Mouse (Mus musculus) adrenal gland, postnatal 14 days (tissue): Measurements from ENCODE around the gene Paxx. TPM values are rescaled to one million over a fixed set of nuclear protein-coding genes. Genes with fewer than 3 reads are reported as not detected.

Source experiments
- DNase-seq: peaks from one replicate; pipeline ENCODE4 v3.0.0; 2021; ENCODE audit warnings: mixed read lengths
- long read RNA-seq, 2 experiments: library from polyadenylated mRNA; stranded (forward); transcript quantifications; one replicate each; pipeline ENCODE4 v2.0.0; 2021
- total RNA-seq: library from RNA; stranded (reverse); gene quantifications from 2 replicates; pipeline ENCODE4 v1.2.3, GENCODE M21; 2021

The Paxx gene
- 36.2 and 42.6 TPM in 2 replicates for total RNA-seq
- long read RNA-seq, experiment 1, transcript Paxx-201 (7 exons, 981 nt): minor isoform, 6 of 27 reads
- long read RNA-seq, experiment 1, transcript Paxx-204 (6 exons, 917 nt): major isoform, 11 of 27 reads
- long read RNA-seq, experiment 1, partial matches to known transcripts: 4 of 27 reads
- long read RNA-seq, experiment 1, other reads (novel, unspliced or antisense): 6 of 27 reads
- long read RNA-seq, experiment 2, transcript Paxx-204 (6 exons, 917 nt): major isoform, 8 of 23 reads
- long read RNA-seq, experiment 2, partial matches to known transcripts: 1 of 23 reads
- long read RNA-seq, experiment 2, other reads (novel, unspliced or antisense): 11 of 23 reads

DNA sequence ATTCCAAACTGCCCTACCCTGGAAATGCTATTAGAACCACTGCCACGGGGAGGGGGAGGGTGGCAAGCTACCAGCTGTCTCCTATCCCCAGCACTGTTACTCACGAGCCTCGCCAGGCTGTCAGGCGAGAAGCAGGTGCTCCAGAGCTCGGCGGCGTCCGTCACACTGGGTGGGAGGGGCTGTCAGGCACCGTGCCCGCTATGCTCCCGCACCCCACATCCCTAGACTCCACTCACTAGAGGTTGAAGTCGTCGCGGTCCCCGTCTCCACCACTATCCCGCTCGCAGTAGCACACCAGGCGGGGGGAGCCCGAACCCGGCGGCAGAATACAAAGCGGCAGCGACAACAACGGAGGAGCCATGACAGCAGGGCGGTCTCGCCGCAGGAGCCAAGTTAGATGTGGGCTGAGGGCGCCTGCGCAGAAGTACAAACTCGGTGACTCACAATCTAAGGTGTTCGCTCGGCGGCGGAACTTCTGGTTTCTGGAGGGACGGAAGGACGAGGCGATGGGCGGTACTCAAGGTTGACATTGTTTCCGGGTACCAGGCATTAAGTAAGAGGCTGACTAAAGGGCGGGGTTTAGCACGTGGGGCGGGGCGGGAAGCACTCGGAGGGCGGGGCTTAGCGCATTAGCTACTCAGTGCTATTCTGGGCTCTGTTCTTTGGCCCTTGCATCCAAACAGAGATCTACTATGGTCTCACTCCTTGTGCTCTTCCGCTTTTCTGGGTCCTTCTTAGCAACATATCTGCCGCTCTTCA, at the start of gene Paxx:
Paxx (minus strand) TSS at position 544 of the 759 bp plus-strand sequence.
- peak; percentile 95 for DNase-seq

DNA sequence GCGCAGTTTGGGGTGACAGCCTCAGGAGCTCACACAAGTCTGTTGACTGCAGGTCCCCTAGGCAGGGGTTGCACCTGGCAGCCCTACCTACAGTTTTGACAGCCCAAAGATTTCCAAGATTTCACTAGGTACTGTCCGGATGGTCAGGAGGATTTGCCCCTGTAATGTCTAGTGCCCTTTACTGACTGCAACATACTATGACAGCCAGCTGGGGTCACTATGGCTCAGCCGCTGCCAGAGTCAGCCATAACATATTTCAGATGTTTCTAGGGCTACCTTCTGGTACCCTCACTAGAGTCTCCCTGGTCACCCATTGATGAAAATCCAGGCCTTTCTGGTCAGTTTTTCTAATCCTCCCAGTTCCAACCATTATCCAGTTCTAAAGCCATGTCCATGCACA, 49.0 kb upstream of the Paxx start:
- no peak for DNase-seq

DNA sequence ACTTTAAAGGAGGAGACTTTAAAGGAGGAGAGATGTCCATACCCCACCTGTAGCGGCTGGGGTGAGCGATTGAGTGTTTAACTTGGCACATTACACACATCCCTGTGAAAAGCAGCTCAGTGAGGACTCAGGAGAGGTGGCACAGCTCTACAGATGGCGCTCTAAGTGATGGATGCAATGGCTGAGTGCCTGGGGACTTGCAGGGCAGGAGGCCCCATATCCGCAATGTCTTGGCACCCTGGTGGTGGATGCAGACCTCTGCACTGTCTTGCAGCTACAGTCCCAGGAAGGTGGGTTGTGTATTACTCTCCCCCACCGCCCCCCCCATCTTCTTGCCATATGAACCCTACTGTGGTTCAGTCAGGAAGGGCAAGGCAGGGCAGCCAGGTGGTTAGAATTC, 46.1 kb upstream of the Paxx start:
- peak; percentile 54 for DNase-seq

DNA sequence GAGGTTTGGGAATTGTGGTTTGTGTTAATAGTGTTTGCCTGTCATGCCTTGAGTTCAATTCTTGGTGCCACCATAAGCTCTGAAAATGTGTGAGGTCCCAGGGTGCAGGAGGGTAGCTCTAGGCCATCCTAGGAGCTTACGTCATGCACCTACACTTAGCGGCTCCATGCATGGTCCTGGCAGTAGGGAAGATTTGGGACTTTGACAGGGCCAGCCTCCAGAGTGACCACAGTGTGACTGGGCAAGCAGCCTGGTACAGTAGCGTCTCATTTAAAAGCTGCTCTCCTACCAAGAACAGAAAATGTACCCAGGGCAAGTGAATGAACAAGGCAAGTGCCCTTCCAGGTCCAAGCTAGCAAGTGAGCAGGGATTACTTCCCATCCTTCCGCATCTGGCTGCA, 45.0 kb upstream of the Paxx start:
- DNase-seq: no peak

DNA sequence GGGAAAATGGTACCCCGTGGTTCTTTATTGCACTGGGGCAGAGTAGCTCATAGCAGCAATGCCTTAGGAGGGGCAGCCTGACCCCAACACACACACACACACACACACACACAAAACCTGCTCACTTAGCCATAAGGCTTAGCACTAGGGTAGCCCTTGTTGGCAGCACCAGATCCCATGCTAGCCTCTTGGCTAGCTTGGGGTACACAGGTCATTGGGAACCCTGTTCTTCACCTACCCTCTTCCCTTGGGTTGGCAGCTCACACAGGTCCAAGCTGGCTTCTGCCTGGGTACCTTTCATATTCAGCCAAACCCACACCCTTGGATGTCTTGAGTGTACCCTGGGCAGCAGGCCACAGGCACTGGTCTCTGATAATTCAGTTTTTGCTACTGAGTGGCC, 44.1 kb upstream of the Paxx start:
- no peak for DNase-seq

DNA sequence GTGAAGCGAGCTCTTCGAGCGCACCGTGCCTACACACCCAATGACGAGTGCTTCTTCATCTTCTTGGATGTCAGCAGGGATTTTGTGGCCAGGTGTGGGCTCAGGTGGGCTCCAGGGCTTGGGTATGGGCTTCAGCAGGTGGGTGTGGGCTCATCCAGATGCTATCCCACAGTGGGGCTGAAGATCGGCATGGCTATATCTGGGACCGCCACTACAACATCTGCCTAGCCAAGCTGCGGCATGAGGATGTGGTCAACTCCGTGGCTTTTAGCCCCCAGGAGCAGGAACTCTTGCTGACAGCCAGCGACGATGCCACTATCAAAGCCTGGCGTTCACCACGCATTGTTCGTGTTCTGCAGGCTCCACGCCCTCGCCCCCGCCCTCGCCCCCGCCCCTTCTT, 43.6 kb upstream of the Paxx start:
- DNase-seq: no peak

DNA sequence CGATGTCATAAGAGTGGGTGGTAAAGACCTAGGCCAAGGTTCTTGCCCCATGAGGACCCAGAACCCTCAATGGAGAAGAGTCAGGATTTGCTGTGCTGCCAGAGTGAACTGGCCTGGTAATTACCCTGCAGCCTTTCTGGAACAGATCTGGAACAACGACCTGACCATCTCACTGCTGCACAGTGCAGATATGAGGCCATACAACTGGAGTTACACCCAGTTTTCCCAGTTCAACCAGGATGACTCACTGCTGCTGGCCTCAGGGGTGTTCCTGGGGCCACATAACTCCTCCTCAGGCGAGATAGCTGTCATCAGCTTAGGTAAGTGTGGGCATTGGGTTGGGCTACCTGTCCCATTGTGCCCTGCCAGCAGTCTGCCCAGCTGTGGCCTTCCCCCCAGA, 41.8 kb upstream of the Paxx start:
- no peak for DNase-seq

DNA sequence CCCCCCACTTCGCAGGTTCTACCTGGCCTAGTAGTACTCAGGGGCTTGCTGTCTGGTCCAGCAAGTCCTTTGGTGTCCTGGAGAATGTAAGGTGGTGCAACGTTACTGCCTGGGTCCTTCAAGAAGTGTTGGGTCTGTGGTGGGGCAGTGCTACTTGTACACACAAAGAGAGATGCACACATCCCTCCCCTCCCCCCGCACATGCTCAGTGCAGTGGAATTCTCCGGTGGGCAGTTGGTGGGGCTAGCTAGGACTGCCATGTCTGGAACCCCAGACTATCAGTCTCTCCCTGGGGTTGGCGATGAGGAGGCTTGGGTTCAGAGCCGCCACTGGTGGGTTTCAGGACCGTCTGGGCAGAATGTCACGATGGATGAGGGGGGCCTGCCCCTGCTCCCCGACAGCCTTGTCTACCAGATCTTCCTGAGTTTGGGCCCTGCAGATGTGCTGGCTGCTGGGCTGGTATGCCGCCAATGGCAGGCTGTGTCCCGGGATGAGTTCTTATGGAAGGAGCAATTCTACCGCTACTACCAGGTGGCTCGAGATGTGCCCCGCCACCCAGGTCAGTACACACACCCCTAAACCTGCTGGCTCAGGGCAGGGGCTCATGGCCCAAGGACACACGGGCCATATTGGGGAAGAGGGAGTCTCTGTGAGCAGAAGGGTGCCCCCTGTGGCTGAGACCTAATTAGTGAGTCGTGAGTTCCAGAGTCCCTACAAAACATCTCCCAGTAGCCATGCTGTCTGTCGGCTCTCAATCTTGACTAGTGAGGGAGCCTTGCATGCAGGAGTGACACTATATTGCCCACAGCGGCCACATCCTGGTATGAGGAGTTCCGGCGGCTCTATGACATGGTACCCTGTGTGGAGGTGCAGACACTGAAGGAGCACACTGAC, 40.9 kb upstream of the Paxx start, which contains the start of gene C8g:
C8g (minus strand) TSS at position 127 of the 894 bp plus-strand sequence.
- peak; percentile 38 for DNase-seq

DNA sequence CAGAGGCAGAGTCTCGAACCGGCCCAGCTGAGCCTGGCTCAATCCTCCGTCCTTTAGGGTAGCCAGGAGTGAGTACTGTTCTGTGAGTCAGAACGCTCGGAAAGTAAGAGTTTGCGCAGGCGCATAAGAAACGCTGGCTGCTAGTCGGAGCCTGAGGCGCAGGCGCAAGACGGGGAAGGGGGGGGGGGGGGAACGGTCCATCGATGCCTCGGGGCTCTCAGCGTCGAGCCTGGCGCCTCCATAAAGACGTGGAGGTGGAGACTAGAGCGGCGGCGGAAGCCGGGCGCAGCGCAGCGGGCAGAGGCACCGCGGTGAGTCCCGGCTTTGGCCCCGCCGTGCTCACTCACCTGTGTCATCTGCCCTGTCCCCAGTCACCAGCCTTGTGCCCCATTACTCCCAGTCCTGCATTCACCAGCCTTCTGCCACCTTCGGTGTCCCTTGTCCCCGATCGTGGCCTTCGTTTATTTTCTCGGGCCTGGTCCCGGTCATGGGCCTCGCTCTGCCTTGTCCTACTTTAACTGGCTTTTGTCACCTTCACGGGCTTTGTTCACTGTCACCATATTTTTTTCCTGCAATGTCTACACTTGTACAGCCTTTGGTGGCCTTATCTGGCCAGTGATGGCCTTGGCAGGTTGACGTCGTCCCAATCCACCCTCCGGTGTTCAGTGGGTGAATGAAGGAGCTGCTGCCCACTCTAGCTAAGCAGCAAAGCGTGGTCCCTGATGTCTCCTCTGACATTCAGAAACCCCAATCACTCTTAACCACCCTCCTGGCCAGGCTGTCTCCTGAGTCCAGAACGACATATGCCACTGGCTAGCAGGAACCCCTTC, 39.9 kb upstream of the Paxx start, which contains the start of gene Fbxw5:
Fbxw5 (plus strand) TSS at position 175 of the 830 bp plus-strand sequence.
- DNase-seq: peak; percentile 93

DNA sequence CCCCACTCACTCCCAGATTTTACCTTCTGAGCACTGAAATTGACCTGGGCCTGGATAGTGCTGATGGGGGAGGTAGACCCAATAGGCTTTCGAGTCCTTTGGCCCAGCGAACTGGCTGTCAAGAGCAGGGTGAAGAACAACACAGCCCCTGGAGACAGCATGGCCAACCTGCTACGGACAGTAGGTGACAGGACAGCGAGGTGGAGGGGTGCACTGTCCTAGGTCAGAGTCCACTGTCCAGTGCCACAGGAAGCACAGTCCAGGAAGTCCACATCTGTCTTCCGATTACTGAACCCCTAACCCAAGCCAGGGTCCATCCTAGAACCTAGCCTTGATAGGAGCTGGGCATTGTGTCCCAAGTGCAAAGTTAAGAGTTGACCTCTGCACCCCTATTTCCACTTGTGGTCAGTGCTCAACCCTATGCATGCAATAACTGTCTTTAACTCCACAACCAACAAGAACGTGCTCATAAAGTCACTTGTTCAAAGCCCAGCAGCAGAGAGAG, 39.2 kb upstream of the Paxx start:
- DNase-seq: no peak

DNA sequence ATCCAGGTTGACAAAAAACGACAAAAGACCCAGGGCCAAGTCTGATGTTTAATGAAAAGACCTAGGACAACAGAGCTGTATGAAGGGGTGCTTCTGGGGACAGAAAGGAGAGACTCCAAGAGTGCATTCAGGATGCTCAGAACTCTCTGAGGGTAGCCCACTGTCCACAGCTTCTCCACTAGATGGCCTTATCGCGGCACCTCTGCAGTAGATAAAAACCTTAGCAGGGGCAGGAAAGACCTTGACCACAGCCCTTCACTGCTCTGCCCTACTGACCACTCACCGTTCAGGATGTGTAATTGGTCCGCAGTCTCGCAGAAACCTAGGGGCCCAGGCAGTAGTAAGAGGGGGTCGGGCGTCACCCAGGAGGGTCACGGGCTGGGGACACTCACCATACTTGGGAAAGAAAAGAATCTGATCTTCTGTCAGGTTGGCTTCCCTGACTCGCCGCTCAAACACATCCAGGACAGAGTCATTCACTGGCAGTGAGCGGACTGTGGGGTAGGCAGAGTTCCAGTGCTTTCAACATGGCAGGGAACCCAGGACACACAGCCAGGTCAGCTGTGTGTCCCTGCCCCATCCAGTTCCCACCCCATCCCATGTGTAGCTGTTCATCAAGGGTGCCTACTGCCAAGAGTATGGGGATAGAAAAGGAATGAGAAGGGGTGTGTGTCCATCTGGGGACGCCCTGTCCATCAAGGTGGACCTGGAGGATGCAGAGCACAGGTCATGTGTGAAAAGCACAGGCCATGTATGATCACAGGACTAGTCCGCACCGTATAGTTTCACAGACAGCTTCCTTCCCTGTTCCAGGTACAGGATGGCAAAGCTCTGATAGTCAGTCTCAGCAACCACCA, 38.0 kb upstream of the Paxx start:
- DNase-seq: peak; percentile 37

DNA sequence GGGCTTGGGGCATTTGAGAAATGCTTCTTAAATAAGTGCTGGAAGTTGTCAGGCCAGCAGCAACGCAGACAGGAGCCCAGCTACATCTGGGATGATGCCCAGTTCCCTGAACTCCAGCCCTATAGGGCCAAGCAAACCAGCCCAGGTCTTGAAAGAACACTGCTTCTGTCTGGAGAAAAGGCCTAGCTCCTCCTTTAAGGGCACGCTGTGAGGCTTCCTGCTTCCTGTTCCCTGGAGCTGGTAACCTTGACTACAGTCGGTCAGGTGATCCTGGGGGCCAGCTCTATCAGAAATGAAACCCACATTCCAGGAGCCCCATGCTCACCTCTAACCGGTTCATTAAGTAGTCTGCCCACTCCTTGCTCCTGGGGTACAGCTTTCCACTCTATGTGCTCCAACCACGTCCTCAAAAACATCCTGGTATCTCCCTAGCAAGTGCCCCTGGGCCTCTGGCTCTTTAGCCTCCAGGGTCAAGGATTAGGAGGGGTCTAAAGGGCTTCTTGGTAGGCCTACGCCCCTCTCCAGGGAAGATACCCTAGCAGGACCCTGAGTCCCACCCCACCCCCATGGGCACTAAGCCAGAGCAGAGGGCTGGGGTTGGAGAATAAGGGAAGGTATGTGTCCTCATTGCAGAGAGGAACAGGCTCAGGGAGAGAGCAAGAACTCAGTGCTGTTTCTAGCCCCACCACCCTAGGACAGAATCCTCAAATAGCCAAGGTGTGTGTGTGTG, 37.1 kb upstream of the Paxx start:
- DNase-seq: no peak

DNA sequence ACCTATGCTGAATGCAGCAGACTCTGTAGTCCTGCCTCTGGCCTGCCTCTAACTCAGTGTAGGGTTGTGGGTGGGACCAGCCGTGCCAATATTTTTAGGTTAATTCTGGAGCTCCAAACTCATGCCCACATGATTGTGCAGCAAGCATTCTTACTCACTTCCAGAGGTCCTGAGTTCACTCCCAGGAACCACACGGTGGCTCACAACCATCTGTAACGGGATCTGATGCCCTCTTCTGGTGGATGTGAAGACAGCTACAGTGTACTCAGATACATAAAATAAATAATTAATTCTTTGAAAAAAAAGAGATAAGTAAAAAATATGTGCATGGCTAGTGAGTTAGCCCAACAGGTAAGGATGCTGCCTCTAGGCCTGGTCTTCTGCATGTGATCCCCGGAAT, 35.6 kb upstream of the Paxx start:
- DNase-seq: no peak

DNA sequence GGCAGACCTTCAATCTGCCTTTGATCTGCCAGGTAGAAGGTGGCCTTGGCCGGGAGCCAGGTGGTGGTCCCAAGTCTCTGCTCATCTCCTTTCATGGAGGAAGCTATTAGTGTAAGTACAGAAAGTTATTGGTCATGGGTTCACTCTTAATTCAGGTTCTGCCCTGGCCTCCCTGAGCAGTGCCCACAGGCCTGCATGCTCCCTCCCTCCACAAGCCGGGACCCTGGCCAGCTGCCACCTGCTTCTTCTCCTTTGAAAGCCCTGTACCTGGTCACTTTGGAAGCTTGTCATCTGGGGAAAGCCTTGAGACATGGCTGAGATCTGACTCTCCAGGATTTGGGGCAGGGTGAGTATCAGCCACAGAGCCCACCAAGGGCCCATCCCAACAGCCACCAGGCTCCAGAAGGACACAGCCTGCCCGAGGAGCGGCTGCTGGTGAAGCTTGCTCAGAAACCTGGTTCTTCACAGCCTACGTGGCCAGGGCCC, 32.6 kb upstream of the Paxx start, which contains the start of gene Lcn12:
Lcn12 (minus strand) TSS at position 436 of the 486 bp plus-strand sequence.
- DNase-seq: no peak

DNA sequence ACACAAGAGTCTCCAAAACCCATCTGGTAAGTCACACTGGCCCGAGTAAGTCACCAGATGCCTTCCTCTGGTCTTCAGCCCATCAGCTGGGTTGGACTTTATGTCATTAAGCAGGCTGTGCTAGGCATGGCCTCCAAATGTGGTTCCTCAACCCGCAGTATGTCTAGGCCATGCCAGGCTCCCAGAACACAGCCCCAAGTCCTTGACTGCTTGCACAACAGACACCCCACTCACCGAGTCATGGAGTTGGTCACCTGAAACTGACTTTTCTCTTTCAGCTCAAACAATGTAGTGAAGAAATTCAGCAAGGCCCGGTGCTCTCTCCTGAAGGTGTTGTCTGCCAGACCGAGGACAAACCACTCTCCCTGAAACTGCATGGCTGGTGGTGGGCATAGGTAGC, 32.1 kb upstream of the Paxx start:
- DNase-seq: no peak

DNA sequence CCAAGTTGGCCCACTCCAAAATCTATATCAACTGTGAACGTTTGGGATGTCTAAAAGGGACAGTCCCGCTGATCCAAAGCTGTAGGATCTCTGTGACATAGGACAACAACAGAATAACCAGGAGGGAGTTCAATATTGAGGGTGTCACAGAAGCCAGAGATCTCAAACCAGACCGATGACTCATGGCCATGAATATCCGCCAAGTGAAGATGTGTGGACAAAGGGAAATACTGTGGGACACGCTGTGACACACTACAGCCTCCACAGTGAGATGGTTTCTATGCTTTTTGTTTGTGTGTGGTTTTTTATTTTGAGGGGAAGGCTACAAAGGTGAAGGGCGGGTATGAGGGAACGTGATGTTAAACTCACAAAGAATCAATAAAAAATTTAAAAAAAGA, 27.8 kb upstream of the Paxx start:
- DNase-seq: peak; percentile 55

DNA sequence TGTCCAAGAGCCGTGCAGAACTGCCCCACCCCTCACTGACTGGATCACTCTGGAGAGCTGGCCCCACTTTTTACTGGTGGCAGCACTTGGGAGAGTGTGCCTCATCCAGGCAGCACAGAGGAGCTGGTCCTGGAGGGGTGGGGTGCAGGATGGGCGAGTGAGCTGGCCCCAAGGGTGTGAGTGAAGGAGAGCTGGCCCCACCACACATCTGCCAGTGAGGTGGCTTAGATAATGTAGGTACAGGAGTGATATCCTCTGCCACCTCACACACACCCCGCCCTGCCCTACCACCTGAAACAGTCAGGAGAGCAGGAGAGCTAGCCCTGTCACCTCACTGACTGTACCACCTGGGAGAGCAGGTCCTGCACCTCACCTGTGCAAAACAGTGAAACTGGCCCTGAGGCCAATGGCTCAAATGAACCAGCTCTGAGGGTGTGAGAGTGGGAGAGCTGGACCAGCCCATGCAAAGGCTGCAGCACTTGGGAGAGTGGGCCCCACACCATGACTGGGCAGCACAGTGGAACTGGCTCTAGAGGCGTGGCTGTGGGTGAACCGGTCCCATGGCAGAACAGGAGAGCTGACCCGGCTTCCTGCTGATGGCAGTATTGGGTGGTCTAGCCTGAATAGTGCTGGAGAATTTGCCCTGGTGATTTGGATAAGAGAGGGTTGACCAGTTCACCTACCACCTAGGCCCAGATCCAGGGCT, 27.2 kb upstream of the Paxx start:
- no peak for DNase-seq

DNA sequence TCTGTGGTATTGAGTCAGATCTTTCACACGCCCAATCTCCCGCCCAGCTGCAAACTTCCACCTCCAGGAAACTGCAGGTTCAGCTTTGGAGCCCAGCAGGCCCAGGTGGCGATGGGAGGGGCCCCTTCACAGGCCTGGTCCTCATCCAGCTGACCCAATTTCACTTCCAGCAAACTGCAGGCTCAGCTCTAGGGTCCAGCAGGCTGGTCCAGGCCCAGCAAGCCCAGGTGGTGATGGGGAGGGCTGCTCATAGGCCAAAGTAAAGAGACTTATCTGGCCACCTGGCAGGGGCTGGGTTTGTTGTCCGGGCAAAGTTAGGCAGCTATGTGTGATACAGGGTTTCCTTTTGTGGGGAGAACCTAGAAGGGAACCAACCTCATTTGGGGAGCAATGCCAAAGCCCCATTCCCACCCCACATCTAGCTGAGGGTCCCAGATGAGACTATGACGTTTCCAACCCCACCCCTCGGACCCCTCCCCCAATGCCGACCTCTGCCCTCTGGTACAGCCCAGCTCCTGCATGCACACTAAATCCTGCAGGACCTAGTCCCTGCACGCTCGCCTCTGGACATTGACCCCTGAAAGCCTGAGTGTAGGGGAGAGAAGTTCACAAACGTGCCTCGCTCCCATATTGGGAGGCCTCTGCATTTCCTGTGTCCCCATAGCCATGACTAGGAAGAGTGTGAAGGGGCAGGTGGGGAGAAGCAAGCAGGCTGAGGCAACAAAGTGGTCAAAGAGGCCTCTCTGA, 24.2 kb upstream of the Paxx start:
- DNase-seq: no peak
